Mouse (Mus musculus): Measurements from ENCODE around the gene Ube2s.

DNA sequence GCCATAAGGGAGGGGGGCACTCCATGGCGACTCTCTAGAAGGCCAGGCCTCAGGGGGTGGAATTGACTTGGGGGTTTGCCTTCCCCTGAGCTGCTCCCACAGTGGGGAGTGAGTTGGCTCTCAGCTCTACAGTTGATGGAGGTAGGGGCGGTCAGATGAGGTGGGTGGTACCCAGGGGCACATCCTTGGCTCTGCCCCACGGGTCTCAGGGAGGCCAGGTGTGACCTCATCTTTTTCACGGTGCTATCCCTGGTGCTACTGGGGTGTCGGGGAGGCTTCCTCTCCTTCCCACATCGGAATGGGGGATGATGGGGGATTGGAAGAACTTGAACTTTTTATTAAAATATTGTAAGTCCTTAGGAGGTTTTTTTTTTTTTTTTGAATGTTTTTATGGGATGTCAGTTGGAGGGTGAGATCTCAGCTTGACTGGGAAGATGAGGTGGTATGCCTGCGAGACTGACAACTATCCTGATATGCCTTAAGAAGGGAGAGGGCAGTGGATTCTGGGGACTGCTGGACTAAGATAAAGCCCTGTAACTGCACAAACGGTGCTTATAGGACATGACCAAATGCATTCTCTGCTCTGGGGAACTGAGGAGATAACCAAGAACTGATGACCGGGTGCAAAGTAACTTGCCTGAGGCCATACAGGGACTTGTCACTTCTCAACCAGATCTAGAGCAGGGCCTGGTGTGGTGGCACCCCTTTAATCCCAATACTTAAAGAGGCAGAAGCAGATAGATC is 65.1 kb downstream of the Ube2s start:
- TF ChIP-seq CTCF (IDR thresholded peaks at IDR 0.05; ENCODE audit: extremely low read depth, insufficient read length, insufficient replicate concordance, low read depth, low read length) (no peak), POLR2A (IDR thresholded peaks at IDR 0.05; ENCODE audit: low read depth, low read length) (no peak)
